Mouse (Mus musculus): ENCODE measurements around the gene Slc9a6. TPM values are rescaled to one million over a fixed set of nuclear protein-coding genes. Genes with fewer than 3 reads are reported as not detected.

The Slc9a6 gene
- polyA plus RNA-seq, 1 experiment from 2014 or later = 12.9 TPM

- 88% methylated on average over 6 of the region's 6 CpGs for WGBS
- Histone ChIP-seq H3K36me3 (no peaks in the 10 kb centered on the region), H3K4me3 (no peak overlapping the region), H3K4me1 (no peaks in the 10 kb centered on the region), H3K27me3 (ENCODE audit: low read depth, poor library complexity, severe bottlenecking) (no peaks in the 10 kb centered on the region), H3K27ac (replicated peaks) (no peak overlapping the region), H3K9me3 (replicated peaks) (no peaks in the 10 kb centered on the region)
- DNase-seq (ENCODE audit: low spot score) = no peak
Measured at GRCm38 (mm10) chrX:56675556-56675955, 66.0 kb downstream of the Slc9a6 start.

GRCm38 (mm10) chrX:56677736-56678135, 68.2 kb downstream of the Slc9a6 start:
- H3K9me3 ChIP-seq (replicated peaks) = no peaks in the 10 kb centered on the region
- no peaks in the 10 kb centered on the region for H3K4me1 ChIP-seq
- H3K27me3 ChIP-seq (ENCODE audit: low read depth, poor library complexity, severe bottlenecking) = no peaks in the 10 kb centered on the region
- no peak overlapping the region for H3K27ac ChIP-seq (replicated peaks)
- WGBS = 83% methylated on average over 6 of the region's 6 CpGs
- H3K4me3 ChIP-seq = no peak overlapping the region
- no peak for DNase-seq (ENCODE audit: low spot score)
- no peaks in the 10 kb centered on the region for H3K36me3 ChIP-seq

DNA sequence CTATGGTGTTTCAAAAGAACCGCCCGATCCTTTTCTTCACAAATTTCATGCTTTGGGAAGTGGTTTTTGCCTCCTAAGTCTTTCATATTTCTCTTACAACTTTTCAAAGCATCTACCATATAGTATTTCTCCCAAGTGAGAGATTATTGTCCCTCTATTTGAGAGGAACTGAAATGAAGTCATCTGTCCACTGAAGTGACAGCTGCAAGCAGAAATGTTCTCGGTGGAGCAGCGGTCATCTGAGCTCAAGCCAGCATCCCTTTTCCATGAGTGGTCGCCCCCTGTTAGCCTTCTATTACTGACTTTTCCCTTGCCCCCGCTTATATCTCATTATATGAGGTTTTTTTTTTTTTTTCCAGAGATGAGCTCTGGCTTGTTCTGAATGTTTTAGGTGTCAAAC, 69.5 kb downstream of the Slc9a6 start:
- WGBS = 88% methylated on average over 6 of the region's 6 CpGs
- Histone ChIP-seq H3K27me3 (ENCODE audit: low read depth, poor library complexity, severe bottlenecking) (no peaks in the 10 kb centered on the region), H3K36me3 (no peaks in the 10 kb centered on the region)

DNA sequence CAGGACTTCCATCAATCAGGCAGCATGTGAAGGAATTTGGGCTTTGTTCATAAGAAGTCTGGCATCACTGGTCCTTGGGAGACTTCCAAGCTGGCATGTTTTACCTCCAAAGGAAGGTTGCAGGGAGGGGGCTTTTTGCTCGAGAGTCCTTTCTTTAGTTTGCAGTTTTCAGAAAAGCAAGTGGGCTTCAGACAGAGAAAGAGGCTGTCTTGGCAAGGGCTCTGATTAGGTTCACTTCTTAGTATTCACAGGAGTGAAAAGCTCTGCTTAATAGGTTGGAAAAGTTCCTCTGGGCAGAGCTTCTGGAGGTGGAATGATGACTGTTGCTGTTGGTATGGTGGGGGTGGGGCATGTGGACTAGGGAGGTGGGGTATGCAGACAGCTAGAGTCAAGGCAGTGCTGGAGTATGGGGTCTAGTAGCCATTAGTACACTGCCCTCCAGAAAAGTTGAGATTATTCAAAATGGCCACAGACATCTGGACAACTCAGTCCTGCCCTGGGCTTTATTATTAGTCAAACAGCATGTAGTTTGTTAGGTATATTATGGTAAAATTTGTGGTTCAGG, 72.7 kb downstream of the Slc9a6 start:
- Histone ChIP-seq H3K27ac (replicated peaks) (no peak overlapping the region), H3K4me3 (no peak overlapping the region), H3K27me3 (ENCODE audit: low read depth, poor library complexity, severe bottlenecking) (no peaks in the 10 kb centered on the region), H3K9me3 (replicated peaks) (no peaks in the 10 kb centered on the region), H3K4me1 (no peaks in the 10 kb centered on the region), H3K36me3 (no peaks in the 10 kb centered on the region)
- WGBS = 85% methylated on average over 1 of the region's 1 CpGs
- DNase-seq (ENCODE audit: low spot score) = no peak

More for the DNA sequence above, 69.5 kb downstream of the Slc9a6 start:
- no peak for DNase-seq (ENCODE audit: low spot score)
- no peak overlapping the region for H3K4me3 ChIP-seq
- H3K4me1 ChIP-seq = no peaks in the 10 kb centered on the region
- no peaks in the 10 kb centered on the region for H3K9me3 ChIP-seq (replicated peaks)
- no peak overlapping the region for H3K27ac ChIP-seq (replicated peaks)

- Histone ChIP-seq H3K4me3 (no peak overlapping the region), H3K27ac (replicated peaks) (no peak overlapping the region), H3K9me3 (replicated peaks) (no peaks in the 10 kb centered on the region), H3K4me1 (no peaks in the 10 kb centered on the region), H3K36me3 (no peaks in the 10 kb centered on the region), H3K27me3 (ENCODE audit: low read depth, poor library complexity, severe bottlenecking) (no peaks in the 10 kb centered on the region)
- DNase-seq (ENCODE audit: low spot score) = no peak
- 89% methylated on average over 10 of the region's 10 CpGs for WGBS
Measured at GRCm38 (mm10) chrX:56683521-56683920, 74.0 kb downstream of the Slc9a6 start.

- DNase-seq (ENCODE audit: low spot score) = no peak
- WGBS = 91% methylated on average over 6 of the region's 6 CpGs
- Histone ChIP-seq H3K27ac (replicated peaks) (no peak overlapping the region), H3K4me3 (no peak overlapping the region), H3K27me3 (ENCODE audit: low read depth, poor library complexity, severe bottlenecking) (no peaks in the 10 kb centered on the region), H3K36me3 (no peaks in the 10 kb centered on the region), H3K9me3 (replicated peaks) (no peaks in the 10 kb centered on the region), H3K4me1 (no peaks in the 10 kb centered on the region)
Measured at GRCm38 (mm10) chrX:56692554-56692953, 83.0 kb downstream of the Slc9a6 start.

GRCm38 (mm10) chrX:56694539-56694938, 85.0 kb downstream of the Slc9a6 start:
- no peak overlapping the region for H3K27ac ChIP-seq (replicated peaks)
- no peak overlapping the region for H3K4me3 ChIP-seq
- no peak for DNase-seq (ENCODE audit: low spot score)
- no peaks in the 10 kb centered on the region for H3K36me3 ChIP-seq
- no peaks in the 10 kb centered on the region for H3K27me3 ChIP-seq (ENCODE audit: low read depth, poor library complexity, severe bottlenecking)
- 95% methylated on average over 2 of the region's 2 CpGs for WGBS
- no peaks in the 10 kb centered on the region for H3K4me1 ChIP-seq
- no peaks in the 10 kb centered on the region for H3K9me3 ChIP-seq (replicated peaks)

DNA sequence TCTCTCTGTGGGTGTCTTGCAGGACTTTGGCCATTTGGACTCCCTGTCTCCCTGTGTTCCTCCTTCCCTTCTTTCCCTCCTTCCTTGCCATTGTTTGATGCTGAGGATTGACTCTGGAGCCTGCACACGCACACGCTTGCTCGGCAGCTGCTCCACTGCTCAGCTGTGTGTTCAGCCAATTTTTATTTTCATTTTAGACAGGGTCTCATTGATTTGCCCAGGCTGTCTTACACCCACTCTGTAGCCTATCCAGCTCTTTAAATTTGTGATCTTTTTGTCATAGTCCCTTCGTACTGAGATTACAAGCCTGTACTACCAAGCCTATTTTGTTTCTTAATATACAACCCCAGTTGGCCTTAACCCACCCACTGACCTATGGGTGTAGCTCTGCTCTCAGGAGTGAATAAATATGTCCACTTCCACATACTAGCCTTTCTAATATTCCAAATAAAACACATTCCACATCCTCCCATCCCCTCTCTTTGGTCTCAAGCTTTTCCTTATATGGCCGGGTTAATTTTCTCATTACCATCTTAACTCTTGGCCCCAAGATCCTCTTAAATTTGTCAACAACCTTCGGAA, 87.7 kb downstream of the Slc9a6 start:
- no peak for DNase-seq (ENCODE audit: low spot score)

DNA sequence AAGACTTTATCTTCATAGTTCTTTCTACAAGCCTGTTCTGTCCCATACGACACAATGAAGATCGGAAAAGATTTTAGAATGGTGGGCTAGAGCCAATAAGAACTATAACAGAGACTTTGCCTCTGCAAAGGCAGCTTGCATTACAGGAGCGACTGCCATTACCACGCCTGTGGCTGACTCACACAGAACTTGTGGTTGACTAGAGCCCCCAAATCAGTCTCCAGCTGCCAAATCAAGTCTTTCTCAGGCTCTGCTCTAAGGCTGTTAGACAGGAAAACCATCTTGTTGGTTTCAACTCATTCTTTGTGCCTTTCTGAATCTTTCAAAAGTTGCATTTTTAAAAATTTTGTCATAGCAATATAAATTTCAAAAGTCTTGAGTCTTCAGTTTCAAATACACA, 88.3 kb downstream of the Slc9a6 start:
- Histone ChIP-seq H3K27me3 (ENCODE audit: low read depth, poor library complexity, severe bottlenecking) (no peaks in the 10 kb centered on the region), H3K9me3 (replicated peaks) (no peaks in the 10 kb centered on the region), H3K4me3 (no peak overlapping the region), H3K36me3 (no peaks in the 10 kb centered on the region), H3K27ac (replicated peaks) (no peak overlapping the region), H3K4me1 (no peaks in the 10 kb centered on the region)
- WGBS = 92% methylated on average over 4 of the region's 4 CpGs
- no peak for DNase-seq (ENCODE audit: low spot score)

More for the DNA sequence above, 87.7 kb downstream of the Slc9a6 start:
- Histone ChIP-seq H3K27me3 (ENCODE audit: low read depth, poor library complexity, severe bottlenecking) (no peaks in the 10 kb centered on the region), H3K27ac (replicated peaks) (no peak overlapping the region), H3K4me1 (no peaks in the 10 kb centered on the region), H3K9me3 (replicated peaks) (no peaks in the 10 kb centered on the region), H3K4me3 (no peak overlapping the region), H3K36me3 (no peaks in the 10 kb centered on the region)
- WGBS = 89% methylated on average over 6 of the region's 6 CpGs

DNA sequence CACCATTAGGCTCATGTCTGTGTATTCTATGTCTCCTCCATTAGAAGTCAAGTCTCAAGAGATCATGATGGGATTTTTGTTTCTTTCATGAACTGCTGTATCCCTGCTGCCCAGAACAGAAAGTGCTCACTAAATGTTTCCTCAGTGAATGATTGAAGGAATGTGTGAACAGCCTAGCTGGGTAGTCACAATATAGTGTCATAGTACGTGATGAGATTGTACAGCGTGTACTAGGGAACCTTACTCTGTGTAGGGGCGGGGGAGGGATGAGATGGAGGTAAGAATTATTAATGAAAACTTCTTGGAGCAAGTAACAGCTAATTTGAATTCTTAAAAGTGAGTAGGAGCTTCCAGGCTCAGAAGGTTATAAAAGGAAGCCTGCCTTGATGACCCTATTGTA, 91.7 kb downstream of the Slc9a6 start:
- H3K4me1 ChIP-seq = peaks cover 5% of the 10 kb centered on the region; the same call in 1 of the 2 replicates
- H3K27me3 ChIP-seq (ENCODE audit: low read depth, poor library complexity, severe bottlenecking) = no peaks in the 10 kb centered on the region
- WGBS = 91% methylated on average over 3 of the region's 3 CpGs
- H3K27ac ChIP-seq (replicated peaks) = no peak overlapping the region
- H3K36me3 ChIP-seq = no peaks in the 10 kb centered on the region
- H3K4me3 ChIP-seq = no peak overlapping the region
- no peak for DNase-seq (ENCODE audit: low spot score)
- no peaks in the 10 kb centered on the region for H3K9me3 ChIP-seq (replicated peaks)

DNA sequence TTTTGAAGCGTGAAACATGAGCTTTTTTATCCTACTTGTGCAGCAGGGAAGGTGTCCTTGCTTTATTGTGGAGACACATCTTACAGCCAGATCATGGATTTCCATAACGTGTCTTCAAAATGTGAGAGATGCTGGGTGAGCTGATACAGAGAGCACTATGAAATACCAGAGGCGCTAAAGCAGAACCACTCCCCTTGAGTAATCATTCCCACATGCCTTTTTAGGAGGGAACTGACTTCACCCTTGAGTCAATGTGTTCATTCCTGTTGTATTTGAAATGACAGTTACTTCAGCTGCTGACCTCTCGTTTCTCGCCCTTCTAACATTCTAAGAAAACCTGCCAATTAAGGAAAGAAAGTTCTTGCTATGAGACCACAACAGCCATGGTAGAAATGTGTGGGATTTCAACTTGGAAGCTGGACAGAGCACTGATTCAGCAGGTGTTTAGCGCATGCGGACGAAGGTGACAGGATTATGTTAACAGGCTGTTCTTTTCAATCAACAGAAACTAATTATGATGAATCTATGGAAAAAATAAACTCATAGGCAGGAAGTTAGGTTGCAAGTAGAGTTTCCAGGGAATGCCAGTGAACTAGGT, 94.5 kb downstream of the Slc9a6 start:
- Histone ChIP-seq H3K4me3 (no peak overlapping the region), H3K36me3 (no peaks in the 10 kb centered on the region), H3K4me1 (peaks cover 5% of the 10 kb centered on the region; the same call in 1 of the 2 replicates), H3K27ac (replicated peaks) (no peak overlapping the region), H3K9me3 (replicated peaks) (no peaks in the 10 kb centered on the region), H3K27me3 (ENCODE audit: low read depth, poor library complexity, severe bottlenecking) (no peaks in the 10 kb centered on the region)
- no peak for DNase-seq (ENCODE audit: low spot score)
- 83% methylated on average over 8 of the region's 8 CpGs for WGBS

GRCm38 (mm10) chrX:56708592-56709370, 99.2 kb downstream of the Slc9a6 start:
- WGBS = 84% methylated on average over 6 of the region's 6 CpGs
- Histone ChIP-seq H3K36me3 (no peaks in the 10 kb centered on the region), H3K27ac (replicated peaks) (no peak overlapping the region), H3K4me1 (peaks cover 5% of the 10 kb centered on the region; the same call in 1 of the 2 replicates), H3K4me3 (no peak overlapping the region), H3K27me3 (ENCODE audit: low read depth, poor library complexity, severe bottlenecking) (no peaks in the 10 kb centered on the region), H3K9me3 (replicated peaks) (no peaks in the 10 kb centered on the region)
- DNase-seq (ENCODE audit: low spot score) = no peak

- no peaks in the 10 kb centered on the region for H3K9me3 ChIP-seq (replicated peaks)
- H3K4me1 ChIP-seq = peaks cover 5% of the 10 kb centered on the region; the same call in 1 of the 2 replicates
- WGBS = 97% methylated on average over 1 of the region's 1 CpGs
- no peak overlapping the region for H3K4me3 ChIP-seq
- H3K27me3 ChIP-seq (ENCODE audit: low read depth, poor library complexity, severe bottlenecking) = no peaks in the 10 kb centered on the region
- no peak overlapping the region for H3K27ac ChIP-seq (replicated peaks)
- DNase-seq (ENCODE audit: low spot score) = no peak
- no peaks in the 10 kb centered on the region for H3K36me3 ChIP-seq
Measured at GRCm38 (mm10) chrX:56710522-56710921, 101.0 kb downstream of the Slc9a6 start.

All from midbrain, embryonic 10.5 days (tissue).